Mouse (Mus musculus): ENCODE results near the gene Dab2ip. TPM values are rescaled to one million over a fixed set of nuclear protein-coding genes. Genes with fewer than 3 reads are reported as not detected.

Gene Dab2ip
- polyA plus RNA-seq (2015; fragmentation: Nextera tagmentation; extraction: Ambion mirVana) = 4.9 and 5.1 TPM in 2 replicates

DNA sequence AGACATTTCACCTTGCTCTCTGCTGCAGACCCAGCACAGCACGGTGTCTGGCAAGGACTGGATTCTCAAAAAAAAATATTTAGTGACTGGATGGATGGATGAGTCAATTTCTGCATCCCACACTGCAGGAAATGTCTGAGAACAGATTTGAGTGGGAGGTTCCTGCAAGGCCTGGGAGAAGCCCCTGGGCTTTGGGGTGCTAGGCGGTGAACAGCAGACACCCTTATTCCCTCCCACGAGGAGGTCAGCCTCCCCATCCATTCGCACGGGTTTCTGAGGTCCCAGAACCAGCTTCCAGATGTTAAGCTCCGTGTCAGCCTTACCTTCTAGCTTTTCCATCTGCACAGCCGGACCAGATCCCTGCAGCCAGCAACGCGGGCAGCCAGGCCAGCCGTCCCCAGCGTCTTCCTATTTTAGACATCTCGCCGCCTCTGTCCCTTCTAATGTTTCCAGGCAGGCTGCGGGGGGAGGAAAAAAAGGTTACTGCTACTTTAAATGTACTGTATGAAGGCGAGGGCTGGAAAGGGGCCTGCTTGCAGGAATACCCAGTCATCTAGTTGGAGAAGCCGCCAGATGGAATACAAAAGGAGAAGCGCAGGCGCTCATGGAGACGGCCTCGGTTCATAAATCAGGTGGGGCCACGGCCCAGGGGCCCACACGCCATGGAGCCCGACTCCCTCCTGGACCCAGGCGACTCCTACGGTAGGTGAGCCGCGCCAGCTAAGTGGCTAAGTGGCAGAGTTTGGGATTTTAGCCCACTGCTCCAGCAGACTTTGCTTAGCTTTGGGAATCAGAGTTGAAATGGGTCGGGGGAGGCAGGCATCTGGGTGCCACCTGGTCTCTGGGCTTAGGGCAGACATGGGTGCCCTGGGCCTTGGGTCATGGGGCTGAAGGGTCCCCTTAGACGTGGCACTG is at the start of gene Dab2ip:
Dab2ip (plus strand) TSS at position 356 of the 915 bp plus-strand sequence.
- H3K9ac ChIP-seq (ENCODE audit: low read depth, low read length) = no peak within 1 kb of the TSS
- H3K4me2 ChIP-seq (ENCODE audit: low read depth, low read length) = no peak within 1 kb of the TSS
- no peaks in the 10 kb centered on the region for H3K9me3 ChIP-seq (replicated peaks; ENCODE audit: control insufficient read depth, low read length)
- ATAC-seq (ENCODE audit: low read depth) = no peak
- no peaks in the 10 kb centered on the region for H3K4me1 ChIP-seq (ENCODE audit: control insufficient read depth, low read depth, low read length)
- WGBS (ENCODE audit: insufficient replicate concordance) = 62% methylated on average over 29 of the region's 29 CpGs
- no peaks in the 10 kb centered on the region for H3K36me3 ChIP-seq (ENCODE audit: control insufficient read depth, insufficient read depth)
- H3K4me3 ChIP-seq (ENCODE audit: low read depth, low read length) = no peak within 1 kb of the TSS
- H3K27ac ChIP-seq (ENCODE audit: low read length) = no peak within 1 kb of the TSS
- H3K27me3 ChIP-seq (ENCODE audit: control insufficient read depth, insufficient read depth, low read depth, low read length) = no peaks in the 10 kb centered on the region

DNA sequence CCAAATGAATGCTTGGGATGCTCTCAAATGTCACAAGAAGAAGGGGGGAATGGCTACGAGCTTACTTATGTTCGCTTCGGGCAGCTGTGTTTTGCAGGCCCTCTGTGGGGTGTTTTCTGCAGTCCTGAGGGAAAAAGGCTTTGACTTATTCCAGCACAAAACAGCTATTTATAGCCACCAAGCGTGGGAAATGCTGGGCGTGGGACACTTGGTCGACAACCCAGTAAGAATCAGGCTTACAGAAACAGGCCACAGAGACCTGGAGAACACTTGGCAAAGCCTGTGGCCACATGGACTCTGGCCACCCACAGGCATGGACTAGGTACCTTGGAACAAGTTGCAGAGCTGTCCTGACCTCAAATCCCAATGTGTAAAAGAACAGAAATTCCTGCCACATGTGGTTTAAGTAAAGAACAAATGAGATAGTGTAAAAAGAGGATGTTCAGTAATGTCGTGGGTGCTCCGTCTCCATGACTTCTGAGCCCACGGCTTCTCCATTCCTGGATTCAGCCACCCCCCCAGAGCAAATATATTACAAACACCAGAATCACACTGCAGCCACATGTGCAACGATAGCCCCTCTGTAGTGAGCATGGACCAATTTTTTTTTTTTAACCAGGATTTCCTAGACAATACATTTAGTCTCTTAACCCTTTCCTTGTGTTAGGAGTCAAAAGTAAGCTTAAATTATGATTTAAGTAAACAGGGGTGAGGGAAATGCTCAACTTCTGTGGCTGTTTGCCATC is 49.3 kb upstream of the Dab2ip start:
- Histone ChIP-seq H3K9ac (ENCODE audit: low read depth, low read length) (no peak overlapping the region), H3K4me3 (ENCODE audit: low read depth, low read length) (no peak overlapping the region), H3K36me3 (ENCODE audit: control insufficient read depth, insufficient read depth) (no peaks in the 10 kb centered on the region), H3K27ac (ENCODE audit: low read length) (peak overlapping the region; percentile 39; the same call in 1 of the 2 replicates), H3K4me1 (ENCODE audit: control insufficient read depth, low read depth, low read length) (peaks cover 53% of the 10 kb centered on the region), H3K4me2 (ENCODE audit: low read depth, low read length) (no peak overlapping the region), H3K9me3 (replicated peaks; ENCODE audit: control insufficient read depth, low read length) (no peaks in the 10 kb centered on the region), H3K27me3 (ENCODE audit: control insufficient read depth, insufficient read depth, low read depth, low read length) (no peaks in the 10 kb centered on the region)
- ATAC-seq (ENCODE audit: low read depth) = no peak
- 46% methylated on average over 10 of the region's 10 CpGs for WGBS (ENCODE audit: insufficient replicate concordance)

DNA sequence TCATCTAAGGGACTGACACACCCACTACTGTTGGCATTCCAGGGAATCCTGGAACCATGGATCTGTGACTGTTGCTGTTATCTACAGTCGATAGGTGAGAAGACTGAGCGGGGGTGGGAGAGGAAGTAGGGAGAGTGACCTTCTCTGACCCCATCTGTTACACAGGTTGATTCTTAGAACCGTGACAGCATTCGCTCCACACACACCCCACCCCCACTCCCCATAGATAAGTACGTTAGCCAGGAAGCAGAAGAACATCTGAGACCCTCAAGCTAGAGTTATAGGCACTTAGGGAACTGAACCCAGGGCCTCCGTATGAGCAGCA is 48.8 kb upstream of the Dab2ip start:
- no peak overlapping the region for H3K27ac ChIP-seq (ENCODE audit: low read length)
- no peak overlapping the region for H3K4me2 ChIP-seq (ENCODE audit: low read depth, low read length)
- H3K36me3 ChIP-seq (ENCODE audit: control insufficient read depth, insufficient read depth) = no peaks in the 10 kb centered on the region
- H3K9ac ChIP-seq (ENCODE audit: low read depth, low read length) = no peak overlapping the region
- H3K4me3 ChIP-seq (ENCODE audit: low read depth, low read length) = no peak overlapping the region
- ATAC-seq (ENCODE audit: low read depth) = no peak
- no peaks in the 10 kb centered on the region for H3K27me3 ChIP-seq (ENCODE audit: control insufficient read depth, insufficient read depth, low read depth, low read length)
- H3K4me1 ChIP-seq (ENCODE audit: control insufficient read depth, low read depth, low read length) = peaks cover 48% of the 10 kb centered on the region
- 15% methylated on average over 6 of the region's 6 CpGs for WGBS (ENCODE audit: insufficient replicate concordance)
- no peaks in the 10 kb centered on the region for H3K9me3 ChIP-seq (replicated peaks; ENCODE audit: control insufficient read depth, low read length)

DNA sequence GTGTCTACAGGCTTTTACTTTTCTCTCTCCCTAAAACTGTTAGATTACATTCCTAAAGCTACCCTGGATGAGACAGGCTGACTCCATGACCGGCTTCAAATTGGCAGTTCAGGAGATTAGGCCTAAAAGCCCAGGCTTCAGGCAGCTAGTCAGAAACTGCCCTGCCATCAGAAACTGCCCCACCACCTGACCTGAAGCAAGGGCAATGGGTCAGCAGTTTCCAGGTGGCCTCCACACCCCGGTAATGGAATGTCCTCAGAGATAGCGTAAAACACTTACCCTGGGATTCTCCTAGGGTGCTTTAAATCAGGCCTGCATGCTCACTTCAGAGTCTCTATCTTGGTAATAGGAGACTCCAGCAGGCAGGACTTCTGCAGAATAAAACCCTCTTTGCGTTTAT is 48.2 kb upstream of the Dab2ip start:
- ATAC-seq (ENCODE audit: low read depth) = no peak
- Histone ChIP-seq H3K27me3 (ENCODE audit: control insufficient read depth, insufficient read depth, low read depth, low read length) (no peaks in the 10 kb centered on the region), H3K4me3 (ENCODE audit: low read depth, low read length) (no peak overlapping the region), H3K9ac (ENCODE audit: low read depth, low read length) (no peak overlapping the region), H3K9me3 (replicated peaks; ENCODE audit: control insufficient read depth, low read length) (no peaks in the 10 kb centered on the region), H3K4me2 (ENCODE audit: low read depth, low read length) (no peak overlapping the region), H3K27ac (ENCODE audit: low read length) (no peak overlapping the region), H3K36me3 (ENCODE audit: control insufficient read depth, insufficient read depth) (no peaks in the 10 kb centered on the region), H3K4me1 (ENCODE audit: control insufficient read depth, low read depth, low read length) (peaks cover 42% of the 10 kb centered on the region)
- 63% methylated on average over 4 of the region's 4 CpGs for WGBS (ENCODE audit: insufficient replicate concordance)

DNA sequence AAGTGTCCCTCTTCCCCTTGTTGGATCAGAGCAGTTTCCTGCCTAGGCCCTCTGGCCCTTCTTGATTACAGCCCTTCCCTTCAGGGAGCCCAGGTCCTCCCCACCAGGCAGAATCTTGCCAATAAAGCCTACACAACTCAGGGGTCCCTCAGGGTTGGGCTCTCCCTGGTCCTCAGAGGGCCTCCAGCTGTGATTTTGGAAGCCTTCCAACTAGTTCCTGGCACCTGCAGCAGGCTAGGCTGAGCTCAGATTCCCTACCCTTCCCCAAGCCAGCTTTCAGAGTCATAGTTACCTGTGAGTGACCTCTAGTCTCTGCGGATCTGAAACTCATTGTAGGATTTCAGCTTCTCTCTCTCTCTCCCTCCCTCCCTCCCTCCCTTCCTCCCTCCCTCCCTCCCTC is 47.1 kb upstream of the Dab2ip start:
- Histone ChIP-seq H3K9ac (ENCODE audit: low read depth, low read length) (no peak overlapping the region), H3K9me3 (replicated peaks; ENCODE audit: control insufficient read depth, low read length) (no peaks in the 10 kb centered on the region), H3K4me1 (ENCODE audit: control insufficient read depth, low read depth, low read length) (peaks cover 32% of the 10 kb centered on the region), H3K4me3 (ENCODE audit: low read depth, low read length) (no peak overlapping the region), H3K36me3 (ENCODE audit: control insufficient read depth, insufficient read depth) (no peaks in the 10 kb centered on the region), H3K27me3 (ENCODE audit: control insufficient read depth, insufficient read depth, low read depth, low read length) (no peaks in the 10 kb centered on the region), H3K27ac (ENCODE audit: low read length) (no peak overlapping the region), H3K4me2 (ENCODE audit: low read depth, low read length) (no peak overlapping the region)
- ATAC-seq (ENCODE audit: low read depth) = no peak
- 58% methylated on average over 1 of the region's 1 CpGs for WGBS (ENCODE audit: insufficient replicate concordance)

DNA sequence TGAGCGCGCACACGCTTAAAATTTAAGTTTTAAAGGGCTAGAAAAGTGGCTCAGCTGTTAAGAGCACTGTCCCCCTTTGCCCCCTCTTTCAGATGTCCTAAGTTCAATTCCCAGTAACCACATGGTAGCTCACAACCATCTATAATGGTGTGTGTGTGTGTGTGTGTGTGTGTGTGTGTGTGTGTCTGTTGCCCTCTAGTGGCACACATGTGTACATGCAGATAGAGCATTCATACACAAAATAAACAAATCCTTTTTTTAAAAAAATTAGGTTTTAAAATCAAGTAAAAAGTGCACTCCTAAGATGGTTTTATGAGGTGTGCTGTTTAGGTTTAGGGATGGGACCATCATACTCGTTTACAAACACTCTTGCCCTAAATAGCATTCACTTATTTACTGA is 45.8 kb upstream of the Dab2ip start:
- no peak overlapping the region for H3K9ac ChIP-seq (ENCODE audit: low read depth, low read length)
- 83% methylated on average over 4 of the region's 4 CpGs for WGBS (ENCODE audit: insufficient replicate concordance)
- H3K27me3 ChIP-seq (ENCODE audit: control insufficient read depth, insufficient read depth, low read depth, low read length) = no peaks in the 10 kb centered on the region
- H3K4me2 ChIP-seq (ENCODE audit: low read depth, low read length) = no peak overlapping the region
- peaks cover 19% of the 10 kb centered on the region for H3K4me1 ChIP-seq (ENCODE audit: control insufficient read depth, low read depth, low read length)
- no peaks in the 10 kb centered on the region for H3K9me3 ChIP-seq (replicated peaks; ENCODE audit: control insufficient read depth, low read length)
- no peak overlapping the region for H3K4me3 ChIP-seq (ENCODE audit: low read depth, low read length)
- H3K27ac ChIP-seq (ENCODE audit: low read length) = no peak overlapping the region
- ATAC-seq (ENCODE audit: low read depth) = no peak
- H3K36me3 ChIP-seq (ENCODE audit: control insufficient read depth, insufficient read depth) = no peaks in the 10 kb centered on the region

DNA sequence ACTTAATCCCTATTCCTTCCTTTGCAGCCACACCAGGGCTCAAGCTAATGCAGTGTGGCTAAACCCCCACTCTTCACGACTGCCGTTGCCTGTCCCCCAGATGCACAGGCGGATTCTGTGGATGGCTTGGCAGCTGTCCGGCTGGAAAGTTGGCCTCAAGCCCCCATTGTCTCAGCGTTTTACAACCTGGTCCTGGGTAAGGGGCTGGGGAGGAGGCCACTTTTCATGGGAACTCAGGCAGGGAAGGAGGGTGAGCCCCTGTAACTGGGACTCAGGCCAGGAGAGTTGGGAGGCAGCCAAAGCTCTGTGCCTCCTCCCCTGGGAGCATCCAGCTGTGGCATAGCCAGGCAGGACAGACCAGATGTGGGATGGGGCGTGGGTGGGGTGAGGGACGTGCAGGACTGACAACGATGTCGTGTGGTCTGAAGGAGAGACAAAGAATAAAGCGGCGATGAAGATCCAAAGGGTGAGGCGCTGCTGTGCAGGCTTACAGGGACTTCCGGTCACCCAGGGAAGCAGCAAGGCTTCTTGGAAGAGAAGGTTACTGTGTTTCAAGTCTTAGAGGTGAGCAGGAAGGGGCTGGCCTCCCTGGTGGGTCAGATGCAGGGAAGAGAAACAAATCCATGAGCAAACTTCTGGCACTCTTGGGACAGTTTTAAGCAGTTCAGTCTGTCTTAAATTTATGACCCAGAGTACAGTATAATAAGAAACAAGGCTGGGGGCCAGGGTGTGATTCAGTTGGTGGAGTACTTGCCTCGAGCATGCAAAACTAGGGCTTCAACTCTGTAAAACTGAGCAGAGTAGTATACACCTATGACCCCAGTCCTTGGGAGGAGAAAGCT is 43.8 kb upstream of the Dab2ip start:
- H3K36me3 ChIP-seq (ENCODE audit: control insufficient read depth, insufficient read depth) = no peaks in the 10 kb centered on the region
- no peak overlapping the region for H3K4me3 ChIP-seq (ENCODE audit: low read depth, low read length)
- ATAC-seq (ENCODE audit: low read depth) = no peak
- H3K9me3 ChIP-seq (replicated peaks; ENCODE audit: control insufficient read depth, low read length) = no peaks in the 10 kb centered on the region
- peaks cover 4% of the 10 kb centered on the region for H3K4me1 ChIP-seq (ENCODE audit: control insufficient read depth, low read depth, low read length)
- no peak overlapping the region for H3K4me2 ChIP-seq (ENCODE audit: low read depth, low read length)
- no peak overlapping the region for H3K27ac ChIP-seq (ENCODE audit: low read length)
- no peak overlapping the region for H3K9ac ChIP-seq (ENCODE audit: low read depth, low read length)
- no peaks in the 10 kb centered on the region for H3K27me3 ChIP-seq (ENCODE audit: control insufficient read depth, insufficient read depth, low read depth, low read length)
- 59% methylated on average over 14 of the region's 14 CpGs for WGBS (ENCODE audit: insufficient replicate concordance)

DNA sequence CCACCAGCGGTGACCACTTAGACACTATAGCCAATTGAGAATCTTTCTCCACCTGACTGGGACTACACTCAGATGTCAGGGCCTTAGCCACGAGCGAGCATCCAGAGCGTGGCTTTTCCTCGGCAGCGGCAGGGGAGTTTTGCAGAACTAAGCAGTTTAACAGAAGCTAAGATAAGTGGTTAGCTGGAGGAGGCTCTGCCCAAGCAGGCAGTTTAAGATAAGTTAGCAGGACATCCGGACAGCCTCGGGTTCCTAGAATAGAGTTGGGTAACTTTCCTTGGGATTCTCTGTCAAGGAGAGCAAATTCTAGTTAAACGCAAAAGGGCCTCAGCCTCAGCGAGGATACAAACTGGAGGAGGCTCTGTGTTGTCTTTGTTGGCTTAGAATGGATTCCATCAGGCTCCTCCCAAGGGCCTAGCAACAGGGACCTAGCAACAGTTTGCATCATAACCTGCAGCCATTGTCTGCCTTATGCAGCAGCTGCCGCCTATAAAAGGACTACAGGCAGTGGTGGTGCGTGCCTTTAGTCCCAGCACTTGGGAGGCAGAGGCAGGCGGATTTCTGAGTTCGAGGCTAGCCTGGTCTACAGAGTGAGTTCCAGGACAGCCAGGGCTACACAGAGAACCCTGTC is 31.3 kb upstream of the Dab2ip start:
- Histone ChIP-seq H3K9me3 (replicated peaks; ENCODE audit: control insufficient read depth, low read length) (no peaks in the 10 kb centered on the region), H3K36me3 (ENCODE audit: control insufficient read depth, insufficient read depth) (no peaks in the 10 kb centered on the region), H3K4me3 (ENCODE audit: low read depth, low read length) (no peak overlapping the region), H3K9ac (ENCODE audit: low read depth, low read length) (no peak overlapping the region), H3K27ac (ENCODE audit: low read length) (no peak overlapping the region), H3K27me3 (ENCODE audit: control insufficient read depth, insufficient read depth, low read depth, low read length) (no peaks in the 10 kb centered on the region), H3K4me1 (ENCODE audit: control insufficient read depth, low read depth, low read length) (no peaks in the 10 kb centered on the region), H3K4me2 (ENCODE audit: low read depth, low read length) (no peak overlapping the region)
- no peak for ATAC-seq (ENCODE audit: low read depth)
- 44% methylated on average over 14 of the region's 14 CpGs for WGBS (ENCODE audit: insufficient replicate concordance)

Measured in liver, embryonic 16.5 days (tissue).